Mouse (Mus musculus): ENCODE measurements around the gene Ccdc82. TPM values are rescaled to one million over a fixed set of nuclear protein-coding genes. Genes with fewer than 3 reads are reported as not detected.

Ccdc82 gene
- total and polyA plus RNA-seq, 3 experiments, result 9.5 to 11.9 (median 11.3) TPM

GRCm38 (mm10) chr9:13298513-13298878, 51.7 kb downstream of the Ccdc82 start:
- peaks cover 41% of the 10 kb centered on the region for H3K79me2 ChIP-seq (replicated peaks; ENCODE audit: control insufficient read depth, extremely low read depth, insufficient read depth, poor library complexity, severe bottlenecking)
- TF ChIP-seq KAT2A (IDR thresholded peaks at IDR 0.05; ENCODE audit: insufficient replicate concordance, low read length), result no peak
- TF ChIP-seq ZNF384 (IDR thresholded peaks at IDR 0.05; ENCODE audit: low read depth, low read length), result no peak
- TF ChIP-seq POLR2A (IDR thresholded peaks at IDR 0.05; ENCODE audit: low read depth, low read length), result no peak
- TF ChIP-seq ZMIZ1 (IDR thresholded peaks at IDR 0.05; ENCODE audit: low read depth, low read length), result no peak
- no peak for TF ChIP-seq MEF2A (IDR thresholded peaks at IDR 0.05; ENCODE audit: borderline replicate concordance, low read depth, low read length)
- no peak for TF ChIP-seq HCFC1 (IDR thresholded peaks at IDR 0.05; ENCODE audit: low read depth, low read length)
- no peak for TF ChIP-seq RAD21 (IDR thresholded peaks at IDR 0.05; ENCODE audit: low read depth, low read length)
- TF ChIP-seq TCF12 (IDR thresholded peaks at IDR 0.05; ENCODE audit: low read depth, low read length), result 0 out of 2 replicates have a peak, but pooled peaks have one; percentile 15
- TF ChIP-seq ZKSCAN1 (IDR thresholded peaks at IDR 0.05; ENCODE audit: borderline replicate concordance, low read depth, low read length), result no peak
- TF ChIP-seq POLR2AphosphoS2 (IDR thresholded peaks at IDR 0.05; ENCODE audit: low read depth, low read length), result no peak
- TF ChIP-seq ELF1 (IDR thresholded peaks at IDR 0.05; ENCODE audit: low read depth, low read length), result no peak; the same call in 1 of the 2 replicates
- no peak for TF ChIP-seq IRF4 (IDR thresholded peaks at IDR 0.05; ENCODE audit: low read depth, low read length)
- no peak for TF ChIP-seq CTCF (conservative IDR thresholded peaks at IDR 0.05 in 1 of 2, IDR thresholded peaks at IDR 0.05 in 1 of 2; ENCODE audit: low read depth in 2 of 2, low read length in 2 of 2)
- TF ChIP-seq NRF1 (IDR thresholded peaks at IDR 0.05; ENCODE audit: low read depth, low read length), result no peak
- no peak for TF ChIP-seq TBP (conservative IDR thresholded peaks at IDR 0.05; ENCODE audit: low read depth, low read length)
- no peak for TF ChIP-seq UBTF (IDR thresholded peaks at IDR 0.05; ENCODE audit: low read depth, low read length)
- TF ChIP-seq ZC3H11A (IDR thresholded peaks at IDR 0.05; ENCODE audit: low read depth, low read length), result no peak
- TF ChIP-seq MAFK (IDR thresholded peaks at IDR 0.05; ENCODE audit: insufficient replicate concordance, low read length), result no peak
- TF ChIP-seq NELFE (IDR thresholded peaks at IDR 0.05; ENCODE audit: low read depth, low read length), result no peak
- no peak; the same call in 1 of the 2 replicates for TF ChIP-seq USF1 (IDR thresholded peaks at IDR 0.05; ENCODE audit: low read depth, low read length)
- TF ChIP-seq E2F4 (IDR thresholded peaks at IDR 0.05; ENCODE audit: insufficient replicate concordance, low read depth, low read length), result no peak
- TF ChIP-seq ETS1 (conservative IDR thresholded peaks at IDR 0.05; ENCODE audit: low read depth, low read length), result peak; percentile 49
- peak; percentile 45; the same call in 1 of the 2 replicates for TF ChIP-seq BHLHE40 (IDR thresholded peaks at IDR 0.05; ENCODE audit: low read depth, low read length)
- TF ChIP-seq PAX5 (IDR thresholded peaks at IDR 0.05; ENCODE audit: low read length), result no peak
- no peak; the same call in 1 of the 2 replicates for TF ChIP-seq MAZ (IDR thresholded peaks at IDR 0.05; ENCODE audit: low read depth, low read length)
- no peak for TF ChIP-seq GABPA (IDR thresholded peaks at IDR 0.05; ENCODE audit: insufficient replicate concordance, low read depth, low read length)
- 0 out of 2 replicates have a peak, but pooled peaks have one; percentile 29 for TF ChIP-seq MYC (IDR thresholded peaks at IDR 0.05; ENCODE audit: low read depth, low read length)
- no peak for TF ChIP-seq EP300 (IDR thresholded peaks at IDR 0.05; ENCODE audit: low read length)
- TF ChIP-seq MXI1 (IDR thresholded peaks at IDR 0.05; ENCODE audit: low read depth, low read length), result 0 out of 2 replicates have a peak, but pooled peaks have one; percentile 3
- no peak for TF ChIP-seq JUND (conservative IDR thresholded peaks at IDR 0.05; ENCODE audit: low read depth, low read length)
- TF ChIP-seq USF2 (conservative IDR thresholded peaks at IDR 0.05; ENCODE audit: low read depth, low read length), result no peak; the same call in 1 of the 2 replicates
- no peak for TF ChIP-seq CHD2 (IDR thresholded peaks at IDR 0.05; ENCODE audit: low read length)
- no peak; the same call in 1 of the 2 replicates for TF ChIP-seq CHD1 (IDR thresholded peaks at IDR 0.05; ENCODE audit: low read depth, low read length)
- peak; percentile 52; the same call in 1 of the 2 replicates for TF ChIP-seq MAX (IDR thresholded peaks at IDR 0.05; ENCODE audit: low read length)
- TF ChIP-seq RCOR1 (conservative IDR thresholded peaks at IDR 0.05; ENCODE audit: low read depth, low read length), result no peak
- H3K4me2 ChIP-seq (ENCODE audit: insufficient read depth, low read depth, poor library complexity, severe bottlenecking), result peak overlapping the region; percentile 97
- H3K4me1 ChIP-seq (ENCODE audit: control insufficient read depth in 1 of 2, insufficient read depth in 2 of 2), result peaks cover 7 to 54% of the 10 kb centered on the region in 2 experiments; a peak in 3 of 4 replicates
- no peaks in the 10 kb centered on the region for H3K27me3 ChIP-seq (replicated peaks)
- H3K4me3 ChIP-seq (replicated peaks in 1 of 3; ENCODE audit: low read depth in 2 of 3, low read length in 2 of 3, poor library complexity in 1 of 3), result peak overlapping the region; percentile 64 to 89 (median 77)
- in situ Hi-C loops (cut with MboI; ENCODE audit: low pct_ligation_motif_present, low pct_unique_long_range_greater_than_20kb, low sequenced_read_pairs), result no loop called here
- no peak for DNase-seq (ENCODE audit: extremely low read depth)
- peak overlapping the region; percentile 93 for H3K27ac ChIP-seq (ENCODE audit: insufficient read depth, low read depth)
- H3K9me3 ChIP-seq (replicated peaks; ENCODE audit: low read length), result no peaks in the 10 kb centered on the region
- dilution Hi-C loops (cut with MboI; ENCODE audit: extremely low pct_ligation_motif_present, extremely low pct_unique_long_range_greater_than_20kb, low sequenced_read_pairs), result no loop called here
- no peaks in the 10 kb centered on the region for H3K36me3 ChIP-seq (replicated peaks in 1 of 2; ENCODE audit: control insufficient read depth in 1 of 2, insufficient read depth in 1 of 2, low read length in 1 of 2)
- H3K9ac ChIP-seq (ENCODE audit: insufficient read depth, low read depth), result peak overlapping the region; percentile 91
